Mouse (Mus musculus) intestine, embryonic 16.5 days (tissue): ENCODE data around the gene Dedd. TPM values are rescaled to one million over a fixed set of nuclear protein-coding genes. Genes with fewer than 3 reads are reported as not detected.

ENCODE experiments used
- ATAC-seq: fragments of 200-750 bp; cut with Nextera tagmentation; 2 replicates; pipeline ENCODE4 v1.8.0; 2017; ENCODE audit warnings: moderate TSS enrichment, moderate library complexity
- H3K27ac ChIP-seq: fragments of 300-500 bp; sonication (generic); 2 replicates; pipeline ENCODE4 v1.5.1; 2014; ENCODE audit warnings: mild to moderate bottlenecking, low read length
- H3K27me3 ChIP-seq: fragments of 300-500 bp; sonication (generic); replicated peaks from 2 replicates; pipeline ENCODE4 v1.6.1; 2014; ENCODE audit warnings: low read length, control low read depth, mixed read lengths; ENCODE audit not compliant: control insufficient read depth, insufficient read depth
- H3K36me3 ChIP-seq: fragments of 300-500 bp; sonication (generic); 2 replicates; pipeline ENCODE4 v1.6.1; 2014; ENCODE audit warnings: low read length, control low read depth; ENCODE audit not compliant: control insufficient read depth, insufficient read depth
- H3K4me1 ChIP-seq: fragments of 300-500 bp; sonication (generic); 2 replicates; pipeline ENCODE4 v1.6.1; 2014; ENCODE audit warnings: low read length, control low read depth, mixed read lengths; ENCODE audit not compliant: control insufficient read depth, insufficient read depth
- H3K4me2 ChIP-seq: fragments of 300-500 bp; sonication (generic); 2 replicates; pipeline ENCODE4 v1.6.1; 2014; ENCODE audit warnings: low read depth, low read length, control low read depth
- H3K4me3 ChIP-seq: fragments of 300-500 bp; sonication (generic); 2 replicates; pipeline ENCODE4 v1.5.1; 2014; ENCODE audit warnings: mild to moderate bottlenecking, low read length
- H3K9ac ChIP-seq: fragments of 300-500 bp; sonication (generic); 2 replicates; pipeline ENCODE4 v1.6.1; 2014; ENCODE audit warnings: low read depth, low read length
- H3K9me3 ChIP-seq: fragments of 300-500 bp; sonication (generic); 2 replicates; pipeline ENCODE4 v1.6.1; 2016; ENCODE audit warnings: low read length, control low read depth; ENCODE audit not compliant: control insufficient read depth
- WGBS: fragments of 180-500 bp; shearing (Covaris S2); extraction: QIAGEN DNeasy Blood & Tissue Kit; methylation state at CpG from one replicate; pipeline ENCODE4 v1.1.7; 2014; 5-methylcytosine and 5-hydroxymethylcytosine counted together
- polyA plus RNA-seq: library from polyadenylated mRNA; unstranded; fragments of >200 nt; fragmentation: Nextera tagmentation; extraction: Ambion mirVana; gene quantifications from 2 replicates; pipeline ENCODE4 v1.2.1, GENCODE M21; 2015

Dedd gene
- polyA plus RNA-seq, 1 experiment from 2014 or later = 46.8 TPM

GRCm38 (mm10) chr1:171329433-171330215, 679 bp downstream of the Dedd start:
- peak; percentile 87 for ATAC-seq
- H3K4me1 ChIP-seq = peaks cover 17% of the 10 kb centered on the region
- WGBS = under 1% methylated on average over 61 of the region's 61 CpGs
- peak overlapping the region; percentile 87 for H3K4me3 ChIP-seq
- H3K27me3 ChIP-seq = no peaks in the 10 kb centered on the region
- H3K4me2 ChIP-seq = peak overlapping the region; percentile 96
- peak overlapping the region; percentile 100 for H3K27ac ChIP-seq
- H3K36me3 ChIP-seq = no peaks in the 10 kb centered on the region
- no peaks in the 10 kb centered on the region for H3K9me3 ChIP-seq
- peak overlapping the region; percentile 99 for H3K9ac ChIP-seq

GRCm38 (mm10) chr1:171330216-171330560, 1.2 kb downstream of the Dedd start:
- Histone ChIP-seq H3K27ac (peak overlapping the region; percentile 100), H3K9me3 (no peaks in the 10 kb centered on the region), H3K4me3 (peak overlapping the region; percentile 87), H3K9ac (peak overlapping the region; percentile 99), H3K4me2 (peak overlapping the region; percentile 96), H3K27me3 (no peaks in the 10 kb centered on the region), H3K4me1 (peaks cover 17% of the 10 kb centered on the region), H3K36me3 (no peaks in the 10 kb centered on the region)
- under 1% methylated on average over 4 of the region's 4 CpGs for WGBS
- ATAC-seq = no peak

GRCm38 (mm10) chr1:171342262-171343207, 13.6 kb downstream of the Dedd start:
- Histone ChIP-seq H3K9ac (no peak overlapping the region), H3K36me3 (peaks cover 16% of the 10 kb centered on the region), H3K27ac (peak overlapping the region; percentile 23; the same call in 1 of the 2 replicates), H3K4me3 (no peak overlapping the region), H3K27me3 (no peaks in the 10 kb centered on the region), H3K9me3 (0 out of 2 replicates have a peak, but pooled peaks cover 4% of the 10 kb centered on the region), H3K4me1 (peaks cover 13% of the 10 kb centered on the region), H3K4me2 (no peak overlapping the region)
- no peak for ATAC-seq
- 87% methylated on average over 16 of the region's 16 CpGs for WGBS

GRCm38 (mm10) chr1:171343922-171344677, 15.2 kb downstream of the Dedd start:
- Histone ChIP-seq H3K9me3 (0 out of 2 replicates have a peak, but pooled peaks cover 4% of the 10 kb centered on the region), H3K36me3 (peaks cover 5% of the 10 kb centered on the region), H3K4me2 (peak overlapping the region; percentile 52), H3K4me3 (peak overlapping the region; percentile 73; the same call in 1 of the 2 replicates), H3K27ac (no peak overlapping the region), H3K27me3 (no peaks in the 10 kb centered on the region), H3K4me1 (peaks cover 13% of the 10 kb centered on the region), H3K9ac (no peak overlapping the region)
- WGBS = 75% methylated on average over 9 of the region's 9 CpGs
- ATAC-seq = peak; percentile 41

GRCm38 (mm10) chr1:171344715-171345114, 15.8 kb downstream of the Dedd start:
- Histone ChIP-seq H3K36me3 (peaks cover 5% of the 10 kb centered on the region), H3K27ac (no peak overlapping the region), H3K9me3 (0 out of 2 replicates have a peak, but pooled peaks cover 4% of the 10 kb centered on the region), H3K27me3 (no peaks in the 10 kb centered on the region), H3K9ac (peak overlapping the region; percentile 77), H3K4me1 (peaks cover 13% of the 10 kb centered on the region), H3K4me2 (peak overlapping the region; percentile 52), H3K4me3 (peak overlapping the region; percentile 73)
- 72% methylated on average over 9 of the region's 9 CpGs for WGBS
- peak; percentile 32 for ATAC-seq

GRCm38 (mm10) chr1:171345225-171346094, 16.5 kb downstream of the Dedd start, which contains the start of the genes Nit1 and Pfdn2:
Nit1 (minus strand) TSS chr1:171345646.
Pfdn2 (plus strand) TSS chr1:171345670.
- peak within 1 kb of the TSS; percentile 77 for H3K9ac ChIP-seq
- 0 out of 2 replicates have a peak, but pooled peaks cover 4% of the 10 kb centered on the region for H3K9me3 ChIP-seq
- H3K4me2 ChIP-seq = peak within 1 kb of the TSS; percentile 80
- peak; percentile 90 for ATAC-seq
- no peaks in the 10 kb centered on the region for H3K27me3 ChIP-seq
- peak within 1 kb of the TSS; percentile 73 for H3K4me3 ChIP-seq
- H3K27ac ChIP-seq = peak within 1 kb of the TSS; percentile 64; the same call in 1 of the 2 replicates
- 1% methylated on average over 53 of the region's 53 CpGs for WGBS
- H3K4me1 ChIP-seq = peaks cover 13% of the 10 kb centered on the region
- H3K36me3 ChIP-seq = peaks cover 4% of the 10 kb centered on the region; the same call in 1 of the 2 replicates

- under 1% methylated on average over 14 of the region's 14 CpGs for WGBS
- Histone ChIP-seq H3K4me2 (peak overlapping the region; percentile 80), H3K36me3 (peaks cover 3% of the 10 kb centered on the region; the same call in 1 of the 2 replicates), H3K9ac (peak overlapping the region; percentile 77), H3K4me1 (peaks cover 13% of the 10 kb centered on the region), H3K4me3 (peak overlapping the region; percentile 73), H3K27me3 (no peaks in the 10 kb centered on the region), H3K27ac (peak overlapping the region; percentile 10; the same call in 1 of the 2 replicates), H3K9me3 (0 out of 2 replicates have a peak, but pooled peaks cover 4% of the 10 kb centered on the region)
- no peak for ATAC-seq
These were observed 17.1 kb downstream of the Dedd start for GRCm38 (mm10) chr1:171346095-171346450.

- Histone ChIP-seq H3K27me3 (no peaks in the 10 kb centered on the region), H3K9ac (no peak overlapping the region), H3K4me2 (no peak overlapping the region), H3K9me3 (0 out of 2 replicates have a peak, but pooled peaks cover 4% of the 10 kb centered on the region), H3K4me3 (no peak overlapping the region), H3K36me3 (no peaks in the 10 kb centered on the region), H3K27ac (no peak overlapping the region), H3K4me1 (peaks cover 10% of the 10 kb centered on the region)
- 93% methylated on average over 3 of the region's 3 CpGs for WGBS
- ATAC-seq = no peak
These were observed 19.7 kb downstream of the Dedd start for GRCm38 (mm10) chr1:171348665-171349064.
